Mouse (Mus musculus) thymus, postnatal 4 days (tissue): ENCODE data around the gene Napsa.
A peak's percentile ranks its signal among the peaks of the same experiment; 100 is the strongest.

Source experiments
- DNase-seq: peaks from one replicate; pipeline ENCODE4 v3.0.0; 2021

Napsa gene

DNA sequence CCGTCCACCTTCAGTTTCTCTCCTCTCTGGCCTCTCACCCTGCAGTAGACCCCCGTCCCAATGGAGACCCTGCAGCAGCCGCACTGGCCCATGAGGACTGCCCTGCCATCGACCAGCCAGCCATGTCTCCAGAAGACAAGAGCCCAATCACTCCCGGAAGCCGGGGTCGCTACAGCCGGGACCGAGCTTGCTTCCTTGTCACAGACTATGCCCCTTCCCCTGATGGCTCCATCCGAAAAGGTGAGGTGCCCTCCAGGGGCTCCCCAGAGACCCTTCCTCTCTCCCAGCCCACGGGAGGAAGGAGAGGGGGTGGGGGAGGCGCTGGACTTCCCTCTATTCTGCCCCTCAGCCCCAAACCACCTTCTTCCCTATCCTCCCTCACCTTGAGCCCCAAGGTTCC is 26.2 kb downstream of the Napsa start:
- DNase-seq, result no peak

DNA sequence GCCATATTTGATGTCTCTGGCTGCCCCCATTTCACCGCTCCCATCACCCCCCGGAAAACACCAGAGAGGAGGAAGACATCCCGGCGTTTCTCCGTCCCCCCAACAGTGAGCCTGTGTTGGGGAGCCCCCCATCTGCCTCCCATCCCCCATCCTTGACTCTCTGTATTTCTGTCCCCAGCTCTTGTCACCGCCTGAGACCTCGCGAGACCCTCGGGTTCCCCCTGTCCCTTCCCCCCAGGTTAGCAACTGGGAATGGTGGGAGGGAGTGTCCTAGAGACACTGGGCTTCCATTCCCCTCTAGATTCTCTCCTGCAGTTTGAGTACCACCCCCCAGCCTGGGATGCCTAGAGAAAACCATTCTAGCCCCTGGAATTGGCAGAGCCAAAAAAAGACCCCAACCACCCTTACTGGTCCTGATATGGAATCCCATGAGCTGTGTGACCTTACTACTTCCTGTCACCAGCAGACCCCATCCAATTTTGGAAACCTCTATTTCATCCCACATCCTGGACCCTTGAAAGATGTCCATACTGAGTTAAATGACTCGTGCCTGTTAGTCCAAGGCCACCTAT is 28.6 kb downstream of the Napsa start:
- no peak for DNase-seq

DNA sequence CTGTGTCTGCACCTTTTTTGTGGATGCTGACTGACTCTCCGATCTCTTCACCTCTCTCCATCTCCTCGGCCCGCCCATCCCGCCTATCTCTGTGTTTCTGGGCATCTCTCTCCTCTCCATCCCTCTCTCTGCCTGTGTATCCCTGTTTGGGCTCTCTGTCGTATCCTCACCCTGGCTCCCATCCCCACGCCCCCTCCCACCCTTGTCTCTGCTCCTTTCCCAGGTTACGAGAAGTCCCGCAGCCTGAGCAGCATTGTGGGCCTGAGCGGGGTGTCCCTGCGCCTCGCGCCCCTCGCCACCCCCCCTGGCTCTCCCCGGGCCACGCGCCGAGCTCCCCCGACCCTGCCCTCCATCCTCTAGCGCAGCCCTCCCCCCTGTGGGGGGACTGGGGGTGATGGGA is 29.5 kb downstream of the Napsa start:
- DNase-seq, result no peak

DNA sequence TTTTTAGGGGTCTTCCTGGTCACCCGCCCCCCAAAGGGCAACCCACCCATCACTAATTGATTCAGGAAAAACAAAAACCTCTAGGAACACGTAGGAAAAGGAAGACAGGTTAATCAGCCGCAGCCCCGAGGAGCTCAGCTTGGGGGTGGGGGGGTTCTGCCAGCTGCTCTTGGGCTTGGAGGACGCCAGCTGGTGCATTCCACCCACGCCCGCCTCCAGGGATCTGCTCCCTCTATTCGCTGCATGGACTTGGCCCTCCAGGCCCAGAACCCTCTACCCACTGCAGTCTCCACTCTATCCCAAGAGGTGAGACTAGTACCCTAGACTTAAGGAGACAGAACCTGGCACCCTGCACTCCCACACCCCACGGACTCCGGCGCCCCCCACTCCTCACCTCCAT is 30.3 kb downstream of the Napsa start:
- DNase-seq, result no peak

DNA sequence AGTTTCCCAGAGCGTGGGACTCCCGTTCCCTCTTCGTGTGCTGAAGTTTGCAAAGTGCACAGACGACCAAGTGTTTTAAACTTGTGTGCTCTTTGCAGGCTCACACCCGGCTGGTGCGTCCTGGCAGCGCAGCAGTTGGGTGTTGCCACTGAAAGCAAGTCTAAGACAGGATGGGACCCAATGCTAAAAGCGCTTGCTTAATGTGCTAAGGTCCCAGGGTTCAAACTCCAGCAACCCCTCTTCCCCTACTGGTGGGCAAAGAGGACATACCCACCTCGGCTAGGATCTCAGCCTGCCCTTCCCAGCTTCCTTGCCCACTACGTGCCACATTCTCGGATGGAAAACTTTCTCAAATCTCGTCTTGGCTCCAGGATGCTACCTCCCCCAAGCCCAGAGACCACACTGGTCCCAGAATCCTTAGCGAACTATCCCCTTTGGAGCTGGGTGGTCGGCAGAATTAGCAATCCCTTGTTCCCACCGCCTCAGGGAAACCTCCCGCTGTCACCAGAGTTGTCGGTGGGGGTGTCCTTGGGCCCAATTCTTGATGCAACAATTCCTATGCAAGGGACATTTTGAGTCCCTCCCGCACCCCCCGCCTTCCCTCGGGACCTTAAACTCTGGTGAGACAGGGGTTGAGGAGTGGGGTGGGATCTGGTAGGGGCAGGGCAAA is 31.1 kb downstream of the Napsa start:
- no peak for DNase-seq

DNA sequence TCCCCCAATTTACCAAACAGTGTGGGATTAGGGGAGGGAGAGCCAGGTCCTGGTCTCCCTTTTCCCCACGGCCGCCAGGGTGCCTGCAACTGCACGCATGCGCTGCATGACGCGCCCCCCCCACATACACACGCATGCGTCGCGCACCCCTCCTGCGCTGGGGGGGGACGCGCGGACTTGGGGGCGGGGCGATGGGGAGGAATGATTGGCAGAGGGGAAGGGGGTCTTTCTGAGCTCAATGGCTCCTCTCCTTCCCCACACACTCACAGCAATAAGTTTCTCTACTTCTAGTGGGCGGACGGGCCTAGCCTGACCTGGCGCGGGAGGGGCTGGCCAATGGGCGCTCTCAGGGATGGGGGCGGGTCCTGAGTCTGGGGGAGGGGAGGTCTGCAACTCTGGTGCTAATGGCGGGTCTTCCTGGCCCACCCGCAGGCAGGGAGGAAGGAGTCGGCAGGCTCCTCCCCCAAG is 32.0 kb downstream of the Napsa start:
- DNase-seq, result peak; percentile 28

DNA sequence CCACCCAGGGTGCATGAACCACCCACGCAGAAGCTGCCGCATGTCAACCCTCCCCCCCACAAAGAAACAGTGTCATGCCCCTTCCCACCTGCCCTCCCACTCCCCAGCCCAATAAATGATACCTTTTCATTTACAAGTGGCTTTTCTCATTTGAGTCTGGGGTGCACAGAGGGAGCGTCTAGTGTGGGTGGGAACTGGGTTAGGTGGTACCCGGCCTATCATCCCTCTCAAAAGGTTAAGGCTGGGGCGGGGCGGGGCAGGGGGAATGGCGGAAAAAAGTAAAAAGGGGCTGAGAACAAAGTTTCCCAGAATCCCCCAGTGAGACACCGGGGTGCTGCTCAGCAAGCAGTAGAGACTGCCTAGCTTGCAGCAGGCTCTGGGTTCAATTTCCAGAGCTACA is 32.4 kb downstream of the Napsa start:
- DNase-seq, result no peak

DNA sequence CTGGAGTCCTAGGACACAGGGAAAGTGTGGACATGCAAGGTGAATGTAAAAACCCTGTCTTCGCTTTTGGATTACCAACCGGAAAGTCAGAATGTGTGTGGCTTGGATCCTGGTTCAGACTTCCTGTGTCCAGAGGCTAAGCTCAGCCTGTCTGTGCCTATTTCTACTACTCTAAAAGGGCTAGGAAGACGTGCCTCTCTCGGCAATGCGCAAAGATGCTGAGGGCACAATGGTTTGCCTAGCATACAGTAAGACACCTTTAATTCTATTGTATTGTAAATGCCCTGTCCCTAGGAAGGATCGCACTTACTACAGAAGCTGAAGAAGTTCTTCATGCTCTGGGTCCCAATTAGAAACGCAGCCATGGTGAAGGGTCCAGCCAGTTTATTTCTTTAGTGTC is 33.3 kb downstream of the Napsa start:
- DNase-seq, result no peak

DNA sequence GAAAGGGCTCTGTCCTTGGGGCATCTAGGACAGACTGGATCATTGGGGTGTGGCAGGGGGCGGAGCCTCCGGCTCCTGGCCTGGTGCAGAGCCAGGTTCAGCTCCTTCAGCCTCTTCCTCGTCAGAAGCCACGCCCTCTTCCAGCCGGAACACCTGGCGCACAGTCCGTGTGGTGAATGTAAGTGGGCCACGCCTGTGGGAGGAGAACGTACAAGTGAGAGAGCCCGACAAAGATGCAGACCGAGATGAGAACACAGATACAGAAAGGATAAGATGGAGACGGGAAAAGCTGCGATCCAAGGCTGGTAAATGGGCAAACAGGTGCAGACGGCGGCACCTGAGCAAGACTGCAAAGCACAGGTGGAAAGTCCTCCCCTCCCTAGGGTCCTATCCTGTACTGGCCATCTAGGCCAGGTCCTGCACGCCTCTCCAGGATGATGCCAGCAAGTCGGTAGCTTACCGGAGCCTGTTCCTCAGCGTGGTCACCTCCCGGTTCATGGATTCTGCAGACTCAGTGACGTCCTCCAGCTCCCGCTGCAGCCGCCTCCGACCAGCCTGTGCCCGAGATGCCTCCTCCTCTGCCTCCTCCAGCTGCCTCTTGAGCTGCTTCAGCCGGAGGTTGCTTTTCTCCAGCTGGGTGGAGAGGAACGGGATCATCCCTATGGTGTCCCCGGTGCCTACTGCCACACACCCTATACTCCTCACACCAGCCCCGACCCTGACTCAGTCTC is 34.2 kb downstream of the Napsa start:
- DNase-seq, result no peak

DNA sequence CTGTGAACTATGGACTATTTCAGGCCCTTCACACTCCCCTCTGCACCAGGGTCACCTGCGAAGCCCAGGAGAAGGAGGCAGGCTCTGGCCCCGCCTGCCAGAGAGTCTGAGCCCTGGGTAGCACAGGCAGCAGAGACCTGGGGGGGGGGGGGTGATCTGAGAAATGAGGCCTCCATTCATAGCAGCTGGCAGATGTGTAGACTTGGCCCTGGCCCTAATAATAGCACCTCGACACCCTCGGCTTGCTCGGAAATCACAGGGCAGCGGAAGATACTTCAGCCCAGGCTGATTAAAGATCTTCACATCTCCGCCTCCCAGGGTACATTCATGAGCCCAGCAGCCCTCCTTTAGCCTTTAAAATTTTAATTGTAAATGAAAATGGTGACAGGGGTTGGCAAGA is 40.0 kb downstream of the Napsa start:
- DNase-seq, result no peak

DNA sequence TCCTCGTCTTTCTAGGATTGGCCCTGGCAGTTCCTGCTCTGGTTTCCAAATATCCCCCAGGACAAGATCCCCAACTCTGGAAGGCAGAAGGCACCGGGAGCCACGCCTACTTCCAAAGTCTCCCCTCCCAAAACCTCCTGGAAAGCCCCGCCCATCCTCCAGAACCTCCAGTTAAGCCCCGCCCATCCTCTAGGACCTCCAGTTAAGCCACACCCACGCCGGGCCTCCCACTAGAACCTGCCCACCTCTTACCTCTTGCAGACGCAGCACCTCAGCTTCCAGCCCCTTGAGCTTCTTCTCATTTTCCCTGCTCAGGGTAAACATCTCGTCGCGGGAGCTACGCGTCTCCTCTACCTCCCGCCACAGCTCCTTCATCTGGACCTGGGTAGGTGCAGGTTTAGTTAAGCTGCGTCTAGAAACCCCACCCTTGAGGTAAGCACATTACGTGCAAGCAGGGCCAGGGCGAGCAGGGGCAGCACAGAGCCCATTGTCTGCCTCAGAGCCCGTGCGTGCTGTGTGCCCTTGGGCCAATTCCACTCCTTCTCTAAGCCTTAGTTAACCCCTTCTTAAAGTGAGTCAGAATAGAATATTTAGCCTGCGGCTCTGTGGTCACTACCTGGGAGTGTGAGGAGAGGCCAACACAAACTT is 42.0 kb downstream of the Napsa start:
- DNase-seq, result no peak

DNA sequence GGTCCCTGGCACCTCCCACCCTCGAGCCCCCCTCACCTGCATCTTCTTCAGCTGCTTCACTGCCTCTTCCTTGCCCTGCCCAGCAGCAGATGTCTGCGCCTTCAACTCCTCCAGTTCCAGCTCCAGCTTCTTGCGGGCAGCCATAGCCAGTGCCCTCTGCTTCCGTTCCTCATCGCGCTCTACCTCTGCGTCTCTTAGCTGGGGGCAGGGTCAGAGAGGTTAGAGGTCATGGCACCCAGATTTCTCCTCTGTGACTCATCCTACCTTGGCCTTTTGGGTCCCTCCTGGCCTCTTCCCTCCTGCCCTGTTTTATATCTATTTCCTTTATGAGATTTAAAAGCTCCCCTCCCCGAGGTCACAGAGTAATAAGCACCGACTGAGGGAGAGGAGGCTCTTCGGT is 43.1 kb downstream of the Napsa start:
- DNase-seq, result no peak

DNA sequence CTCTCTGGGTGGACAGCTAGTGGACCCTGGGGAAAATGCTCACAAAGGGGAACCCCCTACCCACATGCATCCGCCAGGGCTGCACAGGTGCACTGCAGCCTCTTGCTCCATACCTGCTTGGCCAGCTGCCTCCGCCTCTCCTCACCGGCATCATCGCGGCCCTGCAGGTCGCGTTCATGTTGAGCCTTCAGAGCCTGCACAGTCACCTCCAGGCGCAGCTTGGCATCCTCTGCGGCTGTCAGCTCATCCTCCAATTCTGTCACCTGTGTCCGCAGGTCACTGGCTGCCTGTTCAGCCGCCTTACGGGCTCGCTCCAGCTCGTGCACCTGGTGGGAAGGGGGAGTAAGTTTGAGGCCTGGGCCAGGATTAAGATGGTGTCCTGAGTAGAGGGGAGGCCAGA is 43.8 kb downstream of the Napsa start:
- no peak for DNase-seq

DNA sequence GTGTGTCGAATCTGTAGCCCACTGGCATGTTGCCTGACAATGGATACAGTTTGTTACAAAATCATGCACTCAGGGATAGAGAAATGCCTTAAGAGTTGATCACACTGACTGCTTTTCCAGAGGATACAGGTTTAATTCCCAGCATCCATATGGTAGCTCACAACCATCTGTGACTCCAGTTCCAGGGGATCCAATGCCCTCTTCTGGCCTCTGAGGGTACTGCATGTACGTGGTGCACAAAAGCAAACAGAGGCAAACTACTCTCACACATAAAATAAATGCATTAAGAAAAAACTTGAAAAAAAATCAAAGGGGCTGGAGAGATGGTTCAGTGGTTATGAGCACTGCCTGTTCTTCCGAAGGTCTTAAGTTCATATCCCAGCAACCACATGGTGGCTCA is 44.9 kb downstream of the Napsa start:
- DNase-seq, result peak; percentile 53

DNA sequence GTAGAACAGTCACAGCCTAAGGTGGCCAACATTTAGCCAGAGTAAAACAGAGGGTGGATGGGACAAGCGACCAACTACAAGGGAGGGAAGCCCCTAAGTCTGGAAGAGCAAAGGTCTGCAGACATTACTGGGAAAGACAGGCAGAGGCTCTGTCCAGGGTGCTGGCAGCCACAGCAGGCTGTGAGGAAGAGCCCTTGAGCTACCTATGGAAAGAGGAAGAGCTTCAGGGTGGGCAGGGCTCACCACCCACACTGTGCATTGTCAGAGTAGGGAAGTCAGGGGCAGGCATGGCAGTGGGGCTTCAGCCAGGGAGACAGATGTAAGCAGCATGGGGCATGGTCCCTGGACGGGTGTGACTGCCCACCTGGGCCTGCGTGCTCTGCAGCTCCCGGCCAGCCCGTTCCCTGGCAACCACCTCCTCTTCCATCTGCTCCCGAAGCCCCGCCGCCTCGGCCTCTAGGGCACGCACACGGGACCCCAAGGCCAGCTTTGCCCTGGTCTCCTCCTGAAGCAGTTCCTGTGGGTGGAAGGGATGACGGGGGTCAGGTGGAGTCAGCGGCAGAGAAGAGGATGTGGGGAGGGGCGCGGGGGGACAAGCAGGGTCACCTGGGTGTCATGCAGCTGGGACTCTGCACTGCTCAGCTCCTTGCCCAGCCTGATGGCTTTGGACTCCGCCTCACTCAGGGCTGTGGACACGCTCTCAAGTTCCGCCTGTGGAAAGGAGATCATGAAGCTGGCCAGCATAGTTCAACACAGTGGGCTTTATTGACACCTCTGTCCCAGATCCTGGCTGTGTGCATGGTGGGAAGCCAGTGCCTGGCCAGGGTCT is 51.7 kb downstream of the Napsa start:
- DNase-seq, result no peak

DNA sequence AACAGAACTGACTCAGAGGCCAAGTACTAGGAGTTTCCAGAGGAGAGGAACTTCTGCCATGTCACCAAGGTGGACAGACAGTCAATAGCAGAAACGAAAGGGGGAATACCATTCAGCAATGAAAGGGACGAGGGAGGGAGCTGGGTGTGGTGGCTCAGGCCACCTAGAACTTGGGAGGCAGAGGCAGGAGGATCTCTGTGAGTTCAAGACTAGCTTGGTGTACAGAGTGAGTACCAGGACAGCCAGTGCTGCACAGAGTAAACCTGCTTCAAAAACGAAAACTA is 52.3 kb downstream of the Napsa start:
- no peak for DNase-seq

DNA sequence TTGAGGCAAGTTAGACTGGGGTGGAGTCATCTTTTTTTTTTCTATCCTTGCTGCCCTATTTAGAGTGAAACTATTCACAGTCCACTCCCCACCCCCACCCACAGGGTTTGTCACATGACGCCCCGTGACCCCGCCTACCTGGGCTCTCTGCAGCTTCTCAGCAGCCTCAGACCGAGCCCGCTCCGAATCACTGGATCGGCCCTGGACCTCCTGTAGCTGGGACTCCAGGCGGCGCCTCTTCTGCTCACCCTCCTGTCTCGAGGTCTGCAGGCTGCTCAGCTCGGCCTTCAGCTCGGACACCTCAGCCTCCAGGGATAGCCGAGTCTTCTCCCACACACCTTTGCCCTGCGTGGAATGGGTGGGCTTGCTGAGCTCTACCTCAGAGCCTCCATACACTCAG is 52.6 kb downstream of the Napsa start:
- no peak for DNase-seq

DNA sequence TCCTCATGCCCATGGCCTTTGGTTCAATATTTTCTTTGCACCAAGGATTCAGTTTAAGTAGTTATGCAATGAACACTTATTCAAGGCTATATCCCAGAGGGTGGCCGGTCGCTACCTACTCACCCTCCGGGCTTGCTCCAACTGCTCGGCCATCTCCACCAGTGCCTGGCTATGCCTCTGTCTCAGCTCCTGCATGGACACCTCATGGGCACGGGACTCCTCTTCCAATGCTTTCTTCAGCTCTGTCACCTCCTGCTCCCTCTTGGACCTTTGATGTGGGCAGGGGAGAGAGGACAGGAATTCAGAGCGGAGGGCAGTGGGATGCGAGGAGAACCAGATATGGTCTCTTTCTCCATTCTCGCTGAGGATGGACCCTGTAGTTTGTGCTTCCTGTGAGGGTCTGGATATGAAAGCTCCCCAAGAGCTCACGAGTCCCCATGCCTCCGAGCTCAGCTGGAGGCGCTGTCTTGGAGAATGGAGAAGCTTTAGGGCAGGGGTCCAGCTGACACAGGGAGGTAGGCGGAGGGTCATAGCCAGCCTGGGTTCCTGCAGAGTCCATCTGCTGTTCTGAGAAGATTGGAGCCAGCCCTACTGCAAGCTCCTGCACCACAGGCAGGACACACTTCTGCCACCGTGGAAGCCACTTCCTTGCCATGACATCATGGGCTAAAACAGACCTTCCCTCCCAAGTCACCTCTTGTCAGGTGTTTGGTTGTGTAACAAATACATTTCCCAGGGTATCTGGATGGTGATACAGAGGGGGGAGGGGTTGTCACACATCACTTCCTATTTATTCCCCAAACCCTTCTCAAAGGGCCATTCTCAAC is 53.3 kb downstream of the Napsa start:
- DNase-seq, result no peak

DNA sequence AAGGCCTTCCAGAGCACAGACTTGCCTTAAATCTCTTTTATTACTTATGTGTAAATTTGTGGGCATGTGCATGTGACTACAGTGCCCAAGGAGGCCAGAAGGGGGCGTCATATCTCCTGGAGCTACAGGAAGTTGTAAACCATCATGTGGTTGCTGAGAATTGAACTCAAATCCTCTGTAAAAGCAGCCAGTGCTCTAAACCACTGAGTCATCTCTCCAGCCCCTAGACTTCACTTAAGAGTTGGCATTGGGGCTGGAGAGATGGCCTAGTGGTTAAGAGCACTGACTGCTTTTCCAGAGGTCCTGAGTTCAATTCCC is 53.8 kb downstream of the Napsa start:
- no peak for DNase-seq

DNA sequence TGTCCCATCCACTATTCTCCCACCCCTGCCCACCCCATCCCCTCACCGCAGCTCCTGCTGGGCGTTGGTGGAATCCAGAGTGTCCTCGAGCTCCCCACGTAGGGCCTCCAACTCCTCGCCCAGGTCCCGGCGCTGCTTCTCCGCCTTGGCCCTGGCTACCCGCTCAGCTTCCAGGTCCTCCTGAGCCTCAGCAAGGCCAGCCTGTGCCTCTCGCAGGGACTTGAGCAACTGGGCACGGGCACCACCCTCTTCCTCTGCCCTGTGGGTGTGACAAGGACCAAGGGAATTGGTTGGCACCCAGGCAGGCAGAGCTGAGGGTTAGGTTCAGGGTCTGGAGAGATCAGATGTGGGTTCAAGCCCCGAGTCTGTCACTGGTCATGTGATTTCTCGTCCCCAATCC is 54.8 kb downstream of the Napsa start:
- no peak for DNase-seq

DNA sequence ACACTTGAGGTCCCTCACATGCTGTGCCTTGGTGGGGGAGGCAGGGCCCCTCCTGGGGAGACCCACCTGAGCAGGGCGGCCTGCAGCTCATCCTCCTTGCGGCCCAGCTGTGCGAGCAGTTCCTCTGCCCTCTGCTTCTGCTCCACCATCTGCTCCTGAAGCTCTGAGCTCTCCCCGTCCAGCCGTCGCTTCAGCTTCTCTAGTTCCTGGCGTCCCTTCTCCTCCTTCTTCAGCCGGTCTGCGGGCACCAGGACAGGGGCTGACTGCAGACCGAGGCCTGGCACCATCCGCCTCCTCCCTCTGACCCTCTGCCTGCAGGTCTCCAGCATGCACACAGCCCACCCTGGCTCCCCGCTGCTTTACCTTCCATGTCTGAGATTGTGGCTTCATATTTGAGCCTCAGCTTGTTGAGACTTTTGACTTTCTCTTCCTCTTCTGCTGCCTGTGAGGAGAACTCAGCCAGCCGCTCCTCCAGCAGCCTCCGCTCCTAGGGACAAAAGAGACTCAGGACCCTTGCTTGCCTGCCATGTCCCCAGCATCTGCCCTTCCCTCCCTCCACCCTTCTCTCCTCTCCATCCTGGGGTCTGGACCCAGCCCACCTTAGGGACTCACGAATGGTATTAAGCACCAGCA is 56.3 kb downstream of the Napsa start:
- no peak for DNase-seq

DNA sequence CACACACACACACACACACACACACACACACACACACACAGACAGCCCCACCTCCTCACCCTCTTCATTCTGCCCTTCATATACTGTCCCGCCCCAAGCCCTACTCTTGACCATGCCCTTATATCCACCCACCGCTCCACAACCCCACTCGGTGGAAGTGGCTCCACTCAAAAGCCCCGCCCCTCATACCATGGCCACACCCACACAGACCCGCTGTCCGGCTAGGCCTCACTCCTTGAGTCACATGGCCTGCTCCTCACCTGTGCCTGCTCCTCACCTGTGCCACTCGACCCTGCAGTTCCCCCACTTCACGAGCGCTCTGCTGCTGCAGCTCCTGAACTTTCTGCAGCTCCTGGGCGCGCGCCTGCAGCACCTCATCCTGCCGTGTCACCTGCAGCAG is 58.3 kb downstream of the Napsa start:
- DNase-seq, result no peak
